Mouse (Mus musculus): ENCODE measurements around the gene Pspc1.

The Pspc1 gene

DNA sequence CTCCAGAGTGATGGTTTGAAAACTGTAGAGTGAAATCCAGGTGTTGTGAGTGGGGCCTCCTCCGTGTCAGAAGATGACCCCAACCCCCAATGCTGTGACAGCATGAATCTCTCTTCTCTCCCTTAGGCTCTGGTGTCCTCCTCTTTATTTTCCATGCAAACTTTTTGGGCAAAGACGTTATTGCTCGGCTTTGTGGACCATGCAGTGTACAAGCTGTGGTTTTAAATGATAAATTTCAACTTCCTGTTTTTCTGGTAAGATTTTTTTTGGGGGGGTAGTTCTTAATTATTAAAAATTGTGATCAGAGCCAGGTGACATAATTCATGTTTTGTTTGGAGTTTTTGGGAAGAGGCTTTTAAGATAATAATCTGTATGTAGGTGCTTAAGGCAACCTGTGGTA, 82.6 kb downstream of the Pspc1 start:
- no peak for DNase-seq

DNA sequence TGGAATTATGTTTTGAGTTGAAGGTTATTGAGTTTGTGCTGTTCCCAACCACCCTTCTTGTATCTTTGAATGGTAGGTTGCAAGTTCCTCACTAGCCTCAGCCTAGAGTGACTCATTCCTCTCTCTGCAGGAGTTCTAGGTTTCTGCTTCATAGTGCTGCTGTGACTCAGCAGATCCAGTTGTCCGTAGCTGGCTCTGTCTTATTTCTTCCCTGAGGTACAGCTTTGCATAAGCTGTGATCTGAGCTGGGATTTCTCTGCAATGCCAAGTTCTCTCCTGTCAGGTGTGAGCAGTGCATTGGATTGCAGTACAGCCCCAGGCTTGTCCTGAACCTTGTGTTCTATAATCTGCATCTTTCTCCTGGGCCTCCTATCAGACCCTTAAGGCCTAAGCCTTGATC, 88.3 kb downstream of the Pspc1 start:
- no peak for DNase-seq

- DNase-seq: no peak
Observed at GRCm38 (mm10) chr14:56689116-56689515, 89.0 kb downstream of the Pspc1 start.

DNA sequence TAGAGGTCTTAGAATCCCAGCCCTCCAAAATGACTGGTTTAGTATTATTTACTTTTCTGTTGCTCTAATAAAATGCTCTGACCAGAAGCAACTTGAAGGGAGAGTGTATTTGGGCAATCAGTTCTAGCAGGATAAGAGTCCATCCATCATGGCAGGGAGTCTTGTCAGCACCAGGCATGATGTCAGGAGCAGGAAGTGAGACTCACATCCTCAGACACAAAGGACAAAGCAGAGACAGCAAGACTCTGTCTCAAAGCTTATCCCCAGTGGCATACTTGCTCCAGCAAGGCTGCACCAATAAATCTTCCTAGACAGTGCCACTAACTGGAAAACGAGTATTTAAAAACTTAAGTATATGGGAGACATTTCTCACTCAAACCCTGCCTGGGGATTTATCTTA, 92.7 kb downstream of the Pspc1 start:
- peak; percentile 40 for DNase-seq
